Mouse (Mus musculus) spleen, adult 2 months (tissue): ENCODE data around the gene Klb.

Source experiments
- CTCF ChIP-seq: fragments of 200-500 bp; IDR thresholded peaks from 2 replicates; pipeline ENCODE4 v1.5.1; 2011; ENCODE audit warnings: mild to moderate bottlenecking, inconsistent platforms; ENCODE audit not compliant: insufficient read depth, insufficient read length, insufficient replicate concordance; ENCODE audit errors: extremely low read depth
- POLR2A ChIP-seq: fragments of 200-500 bp; IDR thresholded peaks from 2 replicates; pipeline ENCODE4 v1.6.1; 2011; ENCODE audit warnings: low read depth, low read length, inconsistent platforms

DNA sequence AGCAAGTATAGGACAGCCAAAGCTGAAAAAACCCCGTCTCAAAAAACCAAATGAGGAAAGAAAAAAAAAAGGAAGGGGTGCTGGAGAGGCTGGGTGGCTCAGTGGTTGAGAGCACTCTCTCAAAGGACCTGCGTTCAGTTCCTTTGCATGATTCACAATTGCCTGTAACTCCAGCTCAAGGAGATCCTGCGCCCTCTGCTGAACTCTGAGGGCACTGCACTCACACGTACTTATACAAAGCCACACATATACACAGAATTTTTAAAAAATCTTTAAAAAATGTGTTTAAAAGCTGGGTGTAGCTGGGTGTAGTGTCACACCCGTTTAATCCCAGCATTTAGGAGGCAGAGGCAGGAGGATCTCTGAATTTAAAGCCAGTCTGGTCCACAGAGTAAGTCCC lies 6.9 kb downstream of the Klb start:
- TF ChIP-seq CTCF: no peak
- no peak for TF ChIP-seq POLR2A
